Mouse (Mus musculus): Measurements from ENCODE around the gene Cwc25. TPM values are rescaled to one million over a fixed set of nuclear protein-coding genes. Genes with fewer than 3 reads are reported as not detected.
"Not testable (repeated sequence)": the region's sequence is repeated elsewhere in the genome, so short reads cannot be mapped to it uniquely, and the experiment has no call there.

The Cwc25 gene
- polyA plus RNA-seq, 1 experiment = 1.2 TPM

GRCm38 (mm10) chr11:97797369-97798082, 31.2 kb upstream of the Cwc25 start:
- Histone ChIP-seq H3K4me3 (replicated peaks) (no peak overlapping the region), H3K9me3 (ENCODE audit: control insufficient read depth, low read length) (no peaks in the 10 kb centered on the region), H3K36me3 (ENCODE audit: control insufficient read depth) (no peaks in the 10 kb centered on the region), H3K4me1 (ENCODE audit: control insufficient read depth) (peaks cover 45% of the 10 kb centered on the region), H3K27me3 (ENCODE audit: control insufficient read depth) (peaks cover 38% of the 10 kb centered on the region)
- no peak for TF ChIP-seq TAL1 (IDR thresholded peaks at IDR 0.05; ENCODE audit: low read length)
- no peak for TF ChIP-seq GATA1 (IDR thresholded peaks at IDR 0.05; ENCODE audit: low read length)

- Histone ChIP-seq H3K4me1 (ENCODE audit: control insufficient read depth) (peaks cover 43% of the 10 kb centered on the region), H3K4me3 (replicated peaks) (no peak overlapping the region), H3K36me3 (ENCODE audit: control insufficient read depth) (no peaks in the 10 kb centered on the region), H3K9me3 (ENCODE audit: control insufficient read depth, low read length) (no peaks in the 10 kb centered on the region), H3K27me3 (ENCODE audit: control insufficient read depth) (peaks cover 38% of the 10 kb centered on the region)
- no peak for TF ChIP-seq TAL1 (IDR thresholded peaks at IDR 0.05; ENCODE audit: low read length)
- no peak for TF ChIP-seq GATA1 (IDR thresholded peaks at IDR 0.05; ENCODE audit: low read length)
Observed at GRCm38 (mm10) chr11:97796910-97797309, 30.6 kb upstream of the Cwc25 start.

- peaks cover 9% of the 10 kb centered on the region for H3K4me1 ChIP-seq (ENCODE audit: control insufficient read depth)
- no peak overlapping the region for H3K4me3 ChIP-seq (replicated peaks)
- no peaks in the 10 kb centered on the region for H3K9me3 ChIP-seq (ENCODE audit: control insufficient read depth, low read length)
- H3K36me3 ChIP-seq (ENCODE audit: control insufficient read depth) = no peaks in the 10 kb centered on the region
- TF ChIP-seq GATA1 (IDR thresholded peaks at IDR 0.05; ENCODE audit: low read length) (no peak), TAL1 (IDR thresholded peaks at IDR 0.05; ENCODE audit: low read length) (no peak)
- H3K27me3 ChIP-seq (ENCODE audit: control insufficient read depth) = peaks cover 5% of the 10 kb centered on the region
Observed at GRCm38 (mm10) chr11:97793165-97793564, 26.8 kb upstream of the Cwc25 start.

- H3K36me3 ChIP-seq (ENCODE audit: control insufficient read depth); H3K27me3 ChIP-seq (ENCODE audit: control insufficient read depth); H3K9me3 ChIP-seq (ENCODE audit: control insufficient read depth, low read length); H3K4me3 ChIP-seq (replicated peaks); H3K4me1 ChIP-seq (ENCODE audit: control insufficient read depth): not testable (repeated sequence)
Observed at GRCm38 (mm10) chr11:97790778-97791438, 24.6 kb upstream of the Cwc25 start.

- Histone ChIP-seq H3K27me3 (ENCODE audit: control insufficient read depth) (no peaks in the 10 kb centered on the region), H3K4me3 (replicated peaks) (no peak overlapping the region), H3K36me3 (ENCODE audit: control insufficient read depth) (no peaks in the 10 kb centered on the region), H3K4me1 (ENCODE audit: control insufficient read depth) (no peaks in the 10 kb centered on the region), H3K9me3 (ENCODE audit: control insufficient read depth, low read length) (no peaks in the 10 kb centered on the region)
- TF ChIP-seq GATA1 (IDR thresholded peaks at IDR 0.05; ENCODE audit: low read length) (no peak), TAL1 (IDR thresholded peaks at IDR 0.05; ENCODE audit: low read length) (no peak)
Observed at GRCm38 (mm10) chr11:97789727-97790126, 23.4 kb upstream of the Cwc25 start.

- no peak for TF ChIP-seq TAL1 (IDR thresholded peaks at IDR 0.05; ENCODE audit: low read length)
- TF ChIP-seq GATA1 (IDR thresholded peaks at IDR 0.05; ENCODE audit: low read length) = no peak
- peaks cover 3% of the 10 kb centered on the region for H3K9me3 ChIP-seq (ENCODE audit: control insufficient read depth, low read length)
- no peaks in the 10 kb centered on the region for H3K36me3 ChIP-seq (ENCODE audit: control insufficient read depth)
- no peak overlapping the region for H3K4me3 ChIP-seq (replicated peaks)
- peaks cover under 1% of the 10 kb centered on the region for H3K4me1 ChIP-seq (ENCODE audit: control insufficient read depth)
- no peaks in the 10 kb centered on the region for H3K27me3 ChIP-seq (ENCODE audit: control insufficient read depth)
Observed at GRCm38 (mm10) chr11:97787961-97788360, 21.6 kb upstream of the Cwc25 start.

GRCm38 (mm10) chr11:97782564-97782895, 16.2 kb upstream of the Cwc25 start:
- H3K4me1 ChIP-seq (ENCODE audit: control insufficient read depth) = peaks cover 32% of the 10 kb centered on the region
- no peaks in the 10 kb centered on the region for H3K27me3 ChIP-seq (ENCODE audit: control insufficient read depth)
- peaks cover 3% of the 10 kb centered on the region for H3K9me3 ChIP-seq (ENCODE audit: control insufficient read depth, low read length)
- TF ChIP-seq GATA1 (IDR thresholded peaks at IDR 0.05; ENCODE audit: low read length) (no peak), TAL1 (IDR thresholded peaks at IDR 0.05; ENCODE audit: low read length) (no peak)
- H3K36me3 ChIP-seq (ENCODE audit: control insufficient read depth) = peaks cover 42% of the 10 kb centered on the region
- peak overlapping the region; percentile 96 for H3K4me3 ChIP-seq (replicated peaks)

GRCm38 (mm10) chr11:97781832-97782563, 15.6 kb upstream of the Cwc25 start, which contains the start of gene Rpl23:
Gene Rpl23 (minus strand): TSS chr11:97782437.
- no peaks in the 10 kb centered on the region for H3K27me3 ChIP-seq (ENCODE audit: control insufficient read depth)
- peaks cover 47% of the 10 kb centered on the region for H3K36me3 ChIP-seq (ENCODE audit: control insufficient read depth)
- TF ChIP-seq TAL1 (IDR thresholded peaks at IDR 0.05; ENCODE audit: low read length) (no peak), GATA1 (IDR thresholded peaks at IDR 0.05; ENCODE audit: low read length) (no peak)
- peaks cover 32% of the 10 kb centered on the region for H3K4me1 ChIP-seq (ENCODE audit: control insufficient read depth)
- peaks cover 3% of the 10 kb centered on the region for H3K9me3 ChIP-seq (ENCODE audit: control insufficient read depth, low read length)
- H3K4me3 ChIP-seq (replicated peaks) = peak within 1 kb of the TSS; percentile 96

- peak overlapping the region; percentile 96 for H3K4me3 ChIP-seq (replicated peaks)
- TF ChIP-seq TAL1 (IDR thresholded peaks at IDR 0.05; ENCODE audit: low read length) (no peak), GATA1 (IDR thresholded peaks at IDR 0.05; ENCODE audit: low read length) (no peak)
- H3K4me1 ChIP-seq (ENCODE audit: control insufficient read depth) = peaks cover 32% of the 10 kb centered on the region
- peaks cover 53% of the 10 kb centered on the region for H3K36me3 ChIP-seq (ENCODE audit: control insufficient read depth)
- H3K9me3 ChIP-seq (ENCODE audit: control insufficient read depth, low read length) = peaks cover 3% of the 10 kb centered on the region
- H3K27me3 ChIP-seq (ENCODE audit: control insufficient read depth) = no peaks in the 10 kb centered on the region
Observed at GRCm38 (mm10) chr11:97781478-97781831, 15.1 kb upstream of the Cwc25 start.

All from erythroblast, embryonic 14.5 days (primary cell).